Mouse (Mus musculus): ENCODE measurements around the gene Gm1113.

GRCm38 (mm10) chr9:35499946-35500345 lies 18.1 kb downstream of the Gm1113 start:
- TF ChIP-seq CTCF (IDR thresholded peaks at IDR 0.05) (no peak), POLR2A (IDR thresholded peaks at IDR 0.05; ENCODE audit: insufficient read depth, low read depth, low read length) (no peak), EP300 (IDR thresholded peaks at IDR 0.05; ENCODE audit: insufficient read depth, low read depth, low read length) (no peak)

Measured in heart, adult 2 months (tissue).